Mouse (Mus musculus): ENCODE results near the gene Gtf2h5. TPM values are rescaled to one million over a fixed set of nuclear protein-coding genes. Genes with fewer than 3 reads are reported as not detected.

The Gtf2h5 gene
- polyA plus RNA-seq, 1 experiment from 2014 or later, result 208 TPM

GRCm38 (mm10) chr17:6115085-6115484 is 35.5 kb downstream of the Gtf2h5 start:
- Histone ChIP-seq H3K36me3 (peaks cover 15% of the 10 kb centered on the region), H3K27me3 (no peaks in the 10 kb centered on the region), H3K4me1 (replicated peaks) (peaks cover 31% of the 10 kb centered on the region), H3K27ac (no peak overlapping the region), H3K9me3 (no peaks in the 10 kb centered on the region), H3K4me2 (no peak overlapping the region), H3K9ac (no peak overlapping the region), H3K4me3 (no peak overlapping the region)
- WGBS, result 95% methylated on average over 9 of the region's 9 CpGs
- ATAC-seq (ENCODE audit: low FRiP score), result no peak

- Histone ChIP-seq H3K4me3 (no peak overlapping the region), H3K27ac (no peak overlapping the region), H3K4me1 (replicated peaks) (peaks cover 24% of the 10 kb centered on the region), H3K36me3 (peaks cover 21% of the 10 kb centered on the region), H3K4me2 (no peak overlapping the region), H3K9me3 (no peaks in the 10 kb centered on the region), H3K27me3 (no peaks in the 10 kb centered on the region), H3K9ac (no peak overlapping the region)
- no peak for ATAC-seq (ENCODE audit: low FRiP score)
- WGBS, result 69% methylated on average over 4 of the region's 4 CpGs
These were observed 37.7 kb downstream of the Gtf2h5 start for GRCm38 (mm10) chr17:6117148-6117725.

GRCm38 (mm10) chr17:6117917-6118316 is 38.3 kb downstream of the Gtf2h5 start:
- Histone ChIP-seq H3K4me2 (no peak overlapping the region), H3K9me3 (no peaks in the 10 kb centered on the region), H3K36me3 (peaks cover 28% of the 10 kb centered on the region), H3K27me3 (no peaks in the 10 kb centered on the region), H3K27ac (no peak overlapping the region), H3K4me3 (no peak overlapping the region), H3K4me1 (replicated peaks) (peaks cover 24% of the 10 kb centered on the region), H3K9ac (0 out of 2 replicates have a peak overlapping the region, but pooled peaks have one; percentile 13)
- WGBS, result 72% methylated on average over 3 of the region's 3 CpGs
- no peak for ATAC-seq (ENCODE audit: low FRiP score)

GRCm38 (mm10) chr17:6118861-6119260 is 39.3 kb downstream of the Gtf2h5 start:
- 90% methylated on average over 4 of the region's 4 CpGs for WGBS
- no peaks in the 10 kb centered on the region for H3K9me3 ChIP-seq
- H3K4me1 ChIP-seq (replicated peaks), result peaks cover 21% of the 10 kb centered on the region
- no peak overlapping the region for H3K9ac ChIP-seq
- H3K27me3 ChIP-seq, result no peaks in the 10 kb centered on the region
- no peak overlapping the region for H3K4me2 ChIP-seq
- H3K4me3 ChIP-seq, result no peak overlapping the region
- peaks cover 36% of the 10 kb centered on the region for H3K36me3 ChIP-seq
- H3K27ac ChIP-seq, result no peak overlapping the region
- ATAC-seq (ENCODE audit: low FRiP score), result no peak

- H3K4me2 ChIP-seq, result no peak overlapping the region
- ATAC-seq (ENCODE audit: low FRiP score), result no peak
- WGBS, result 85% methylated on average over 4 of the region's 4 CpGs
These were observed 44.2 kb downstream of the Gtf2h5 start for GRCm38 (mm10) chr17:6123776-6124175.

GRCm38 (mm10) chr17:6125441-6125840 is 45.9 kb downstream of the Gtf2h5 start:
- 97% methylated on average over 3 of the region's 3 CpGs for WGBS
- no peaks in the 10 kb centered on the region for H3K9me3 ChIP-seq
- H3K36me3 ChIP-seq, result peaks cover 38% of the 10 kb centered on the region
- H3K27me3 ChIP-seq, result no peaks in the 10 kb centered on the region
- H3K4me2 ChIP-seq, result no peak overlapping the region
- H3K9ac ChIP-seq, result no peak overlapping the region
- ATAC-seq (ENCODE audit: low FRiP score), result no peak
- 0 out of 2 replicates have a peak, but pooled peaks cover 5% of the 10 kb centered on the region for H3K4me1 ChIP-seq (replicated peaks)
- no peak overlapping the region for H3K27ac ChIP-seq
- H3K4me3 ChIP-seq, result no peak overlapping the region

More at GRCm38 (mm10) chr17:6123776-6124175, 44.2 kb downstream of the Gtf2h5 start:
- Histone ChIP-seq H3K4me3 (no peak overlapping the region), H3K9me3 (no peaks in the 10 kb centered on the region), H3K4me1 (replicated peaks) (peaks cover 6% of the 10 kb centered on the region), H3K36me3 (peaks cover 38% of the 10 kb centered on the region), H3K27ac (no peak overlapping the region), H3K9ac (no peak overlapping the region), H3K27me3 (no peaks in the 10 kb centered on the region)

- Histone ChIP-seq H3K36me3 (peaks cover 28% of the 10 kb centered on the region), H3K27me3 (no peaks in the 10 kb centered on the region), H3K9ac (no peak overlapping the region), H3K4me2 (no peak overlapping the region), H3K4me3 (no peak overlapping the region), H3K27ac (no peak overlapping the region), H3K4me1 (replicated peaks) (0 out of 2 replicates have a peak, but pooled peaks cover 5% of the 10 kb centered on the region), H3K9me3 (no peaks in the 10 kb centered on the region)
- 62% methylated on average over 3 of the region's 3 CpGs for WGBS
- no peak for ATAC-seq (ENCODE audit: low FRiP score)
These were observed 48.5 kb downstream of the Gtf2h5 start for GRCm38 (mm10) chr17:6128039-6128438.

GRCm38 (mm10) chr17:6129361-6129760 is 49.8 kb downstream of the Gtf2h5 start:
- ATAC-seq (ENCODE audit: low FRiP score), result no peak
- H3K27ac ChIP-seq, result no peak overlapping the region

GRCm38 (mm10) chr17:6131083-6131482 is 51.5 kb downstream of the Gtf2h5 start:
- Histone ChIP-seq H3K27ac (no peak overlapping the region), H3K36me3 (peaks cover 13% of the 10 kb centered on the region), H3K9me3 (no peaks in the 10 kb centered on the region), H3K27me3 (no peaks in the 10 kb centered on the region), H3K4me2 (no peak overlapping the region), H3K9ac (no peak overlapping the region), H3K4me1 (replicated peaks) (peaks cover 8% of the 10 kb centered on the region; the same call in 1 of the 2 replicates), H3K4me3 (no peak overlapping the region)
- ATAC-seq (ENCODE audit: low FRiP score), result no peak
- 96% methylated on average over 3 of the region's 3 CpGs for WGBS

More at GRCm38 (mm10) chr17:6129361-6129760, 49.8 kb downstream of the Gtf2h5 start:
- Histone ChIP-seq H3K4me1 (replicated peaks) (0 out of 2 replicates have a peak, but pooled peaks cover 5% of the 10 kb centered on the region), H3K4me2 (no peak overlapping the region), H3K36me3 (peaks cover 25% of the 10 kb centered on the region), H3K4me3 (no peak overlapping the region), H3K27me3 (no peaks in the 10 kb centered on the region), H3K9ac (no peak overlapping the region), H3K9me3 (no peaks in the 10 kb centered on the region)
- 78% methylated on average over 4 of the region's 4 CpGs for WGBS

Small RNA genes within 50 kb of the gene (microRNA-seq; reads per million reads assigned to microRNA genes)
- gene Gm22774, result not detected

Other genes with a start within 250 kb of the Gtf2h5 start
- gene Snx9, start 238.5 kb upstream of the Gtf2h5 start, polyA plus RNA-seq (2015; fragmentation: Nextera tagmentation; extraction: Ambion mirVana), result 7.5 and 8.4 TPM in 2 replicates
- gene Synj2, start 138.5 kb upstream of the Gtf2h5 start, polyA plus RNA-seq (2015; fragmentation: Nextera tagmentation; extraction: Ambion mirVana), result 0.74 and 1.1 TPM in 2 replicates
- 14.1 and 14.2 TPM in 2 replicates for gene Serac1, start within 50 bp of the Gtf2h5 start, polyA plus RNA-seq (2015; fragmentation: Nextera tagmentation; extraction: Ambion mirVana)
- 137 and 152 TPM in 2 replicates for gene Tulp4, start 26.7 kb downstream of the Gtf2h5 start, polyA plus RNA-seq (2015; fragmentation: Nextera tagmentation; extraction: Ambion mirVana)
- gene Tmem181a, start 177.1 kb downstream of the Gtf2h5 start, polyA plus RNA-seq (2015; fragmentation: Nextera tagmentation; extraction: Ambion mirVana), result 38.7 and 39.4 TPM in 2 replicates
- gene Dynlt1a, start 237.7 kb downstream of the Gtf2h5 start, polyA plus RNA-seq (2015; fragmentation: Nextera tagmentation; extraction: Ambion mirVana), result 50.5 and 53.2 TPM in 2 replicates